Mouse (Mus musculus): ENCODE measurements around the gene Atp1a2. TPM values are rescaled to one million over a fixed set of nuclear protein-coding genes. Genes with fewer than 3 reads are reported as not detected.
A peak's percentile ranks its signal among the peaks of the same experiment; 100 is the strongest.
"Not testable (repeated sequence)": the region's sequence is repeated elsewhere in the genome, so short reads cannot be mapped to it uniquely, and the experiment has no call there.

Atp1a2 gene
- polyA plus RNA-seq, 1 experiment from 2014 or later: 0.16 TPM

DNA sequence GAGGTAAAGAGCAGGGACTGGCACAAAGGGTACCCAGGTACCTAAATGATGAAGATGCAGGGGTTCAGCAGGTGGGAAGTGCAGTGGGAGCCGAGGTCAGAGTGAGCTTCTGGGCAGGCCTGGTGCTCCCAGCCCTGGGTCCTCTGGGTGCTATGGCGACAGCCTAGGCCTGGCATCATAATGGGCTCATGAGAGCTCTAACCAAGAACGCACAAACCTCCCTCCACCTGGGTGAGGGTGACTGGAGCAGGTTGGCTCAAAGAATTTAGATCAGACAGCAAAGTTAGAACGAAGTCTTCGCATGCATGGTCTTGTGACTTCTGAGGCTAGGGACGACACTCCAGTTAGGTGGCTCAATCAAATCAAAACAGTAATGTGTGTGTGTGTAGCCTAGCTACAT is 39.5 kb downstream of the Atp1a2 start, which contains the start of gene Atp1a4:
Gene Atp1a4 (minus strand): TSS at position 101 of the 400 bp plus-strand sequence.
- no peak for ATAC-seq (replicated peaks; ENCODE audit: low FRiP score)
- Histone ChIP-seq H3K36me3 (ENCODE audit: control insufficient read depth, insufficient read depth, low read length) (no peaks in the 10 kb centered on the region), H3K4me2 (no peak within 1 kb of the TSS), H3K27me3 (replicated peaks; ENCODE audit: control insufficient read depth, insufficient read depth, low read length) (no peaks in the 10 kb centered on the region), H3K4me1 (replicated peaks; ENCODE audit: control insufficient read depth, insufficient read depth, low read length) (no peaks in the 10 kb centered on the region), H3K9ac (ENCODE audit: low read depth, low read length) (no peak within 1 kb of the TSS), H3K9me3 (ENCODE audit: control insufficient read depth, low read length) (no peaks in the 10 kb centered on the region), H3K4me3 (ENCODE audit: low read depth, low read length) (no peak within 1 kb of the TSS), H3K27ac (ENCODE audit: low read depth, low read length) (no peak within 1 kb of the TSS)
- WGBS: 80% methylated on average over 6 of the region's 6 CpGs
- no peak for DNase-seq (ENCODE audit: low spot score)

- no peaks in the 10 kb centered on the region for H3K36me3 ChIP-seq (ENCODE audit: control insufficient read depth, insufficient read depth, low read length)
- ATAC-seq (replicated peaks; ENCODE audit: low FRiP score) (no peak), DNase-seq (ENCODE audit: low spot score) (no peak)
- no peaks in the 10 kb centered on the region for H3K4me1 ChIP-seq (replicated peaks; ENCODE audit: control insufficient read depth, insufficient read depth, low read length)
- H3K27me3 ChIP-seq (replicated peaks; ENCODE audit: control insufficient read depth, insufficient read depth, low read length): peaks cover 18% of the 10 kb centered on the region
- no peak overlapping the region for H3K4me3 ChIP-seq (ENCODE audit: low read depth, low read length)
- no peak overlapping the region for H3K9ac ChIP-seq (ENCODE audit: low read depth, low read length)
- H3K27ac ChIP-seq (ENCODE audit: low read depth, low read length): no peak overlapping the region
- H3K9me3 ChIP-seq (ENCODE audit: control insufficient read depth, low read length): no peaks in the 10 kb centered on the region
- no peak overlapping the region for H3K4me2 ChIP-seq
- WGBS: 41% methylated on average over 2 of the region's 2 CpGs
These were observed 50.2 kb downstream of the Atp1a2 start for GRCm38 (mm10) chr1:172247679-172248078.

DNA sequence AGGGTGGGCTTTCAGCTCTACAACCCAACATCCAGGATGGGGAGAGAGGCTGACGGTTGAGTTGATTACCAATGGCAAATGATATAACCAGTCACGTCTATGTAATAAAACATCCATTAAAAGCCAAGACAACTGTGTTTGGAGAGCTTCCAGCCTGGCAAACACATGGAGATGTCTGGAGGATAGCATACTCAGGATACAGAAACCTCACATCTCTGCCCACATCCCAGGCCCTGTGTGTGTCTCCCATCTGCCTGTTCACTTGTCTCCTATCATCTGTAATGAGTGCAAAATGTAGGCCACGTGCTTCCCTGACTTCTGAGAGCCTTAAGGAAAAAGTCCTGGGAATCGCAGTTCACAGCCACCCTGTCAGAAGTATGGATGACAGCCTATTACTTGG is 50.6 kb downstream of the Atp1a2 start:
- peaks cover 18% of the 10 kb centered on the region for H3K27me3 ChIP-seq (replicated peaks; ENCODE audit: control insufficient read depth, insufficient read depth, low read length)
- WGBS: 66% methylated on average over 4 of the region's 4 CpGs
- no peak overlapping the region for H3K9ac ChIP-seq (ENCODE audit: low read depth, low read length)
- H3K4me2 ChIP-seq: no peak overlapping the region
- H3K9me3 ChIP-seq (ENCODE audit: control insufficient read depth, low read length): no peaks in the 10 kb centered on the region
- H3K4me3 ChIP-seq (ENCODE audit: low read depth, low read length): no peak overlapping the region
- ATAC-seq (replicated peaks; ENCODE audit: low FRiP score) (no peak), DNase-seq (ENCODE audit: low spot score) (no peak)
- H3K4me1 ChIP-seq (replicated peaks; ENCODE audit: control insufficient read depth, insufficient read depth, low read length): no peaks in the 10 kb centered on the region
- no peak overlapping the region for H3K27ac ChIP-seq (ENCODE audit: low read depth, low read length)
- no peaks in the 10 kb centered on the region for H3K36me3 ChIP-seq (ENCODE audit: control insufficient read depth, insufficient read depth, low read length)

DNA sequence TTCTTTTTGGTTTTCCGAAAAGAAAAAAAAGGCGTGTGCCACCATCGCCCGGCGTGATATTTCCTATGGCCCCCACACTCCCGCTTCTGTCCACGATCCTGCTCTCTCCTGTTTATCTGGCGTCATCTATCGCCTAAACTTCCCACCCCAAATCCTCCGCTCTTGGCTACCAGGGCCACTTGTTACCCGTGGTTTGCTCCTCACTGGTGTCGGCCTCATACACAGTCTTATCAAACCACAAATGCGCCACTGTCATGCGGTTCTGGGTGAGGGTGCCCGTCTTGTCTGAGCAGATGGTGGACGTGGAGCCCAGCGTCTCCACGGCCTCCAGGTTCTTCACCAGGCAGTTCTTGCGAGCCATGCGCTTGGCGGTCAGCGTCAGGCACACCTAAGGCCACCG is 53.2 kb downstream of the Atp1a2 start:
- ATAC-seq (replicated peaks; ENCODE audit: low FRiP score); H3K9me3 ChIP-seq (ENCODE audit: control insufficient read depth, low read length); DNase-seq (ENCODE audit: low spot score); H3K4me3 ChIP-seq (ENCODE audit: low read depth, low read length); H3K4me1 ChIP-seq (replicated peaks; ENCODE audit: control insufficient read depth, insufficient read depth, low read length); H3K27ac ChIP-seq (ENCODE audit: low read depth, low read length); H3K9ac ChIP-seq (ENCODE audit: low read depth, low read length); H3K36me3 ChIP-seq (ENCODE audit: control insufficient read depth, insufficient read depth, low read length): not testable (repeated sequence)
- Histone ChIP-seq H3K4me2 (peak overlapping the region; percentile 21), H3K27me3 (replicated peaks; ENCODE audit: control insufficient read depth, insufficient read depth, low read length) (peaks cover 18% of the 10 kb centered on the region)
- 27% methylated on average over 23 of the region's 23 CpGs for WGBS

DNA sequence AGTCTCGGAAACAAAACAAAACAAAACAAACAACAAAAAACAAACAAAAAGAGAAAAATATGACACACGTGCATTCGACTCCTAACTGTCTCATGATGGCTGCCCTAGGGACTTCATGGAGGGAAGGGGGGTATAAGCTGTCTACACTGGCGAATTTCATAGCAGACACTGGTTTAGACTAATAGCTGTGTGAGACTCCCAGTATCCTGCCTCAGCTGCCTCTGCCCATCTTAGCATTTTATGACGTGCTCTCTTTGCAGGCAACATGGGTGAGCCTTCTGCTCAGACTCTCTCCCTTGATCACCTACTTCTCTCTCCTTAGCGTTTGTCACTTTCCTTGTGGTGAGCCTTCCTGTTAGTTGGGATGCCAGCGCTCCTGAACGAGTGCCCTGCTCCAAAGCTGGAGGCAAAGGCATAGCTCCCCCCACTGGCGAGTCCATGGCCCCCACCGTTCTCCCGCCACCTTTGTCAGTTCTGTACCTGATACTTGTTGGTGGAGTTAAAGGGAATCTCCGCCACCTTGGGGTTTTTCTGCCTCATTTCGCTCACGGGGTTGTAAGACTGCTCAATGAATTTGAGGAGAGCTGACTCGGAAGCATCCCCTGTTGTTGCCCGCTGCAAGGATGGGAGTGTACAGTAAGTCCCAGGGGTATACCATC is 54.2 kb downstream of the Atp1a2 start:
- no peaks in the 10 kb centered on the region for H3K4me1 ChIP-seq (replicated peaks; ENCODE audit: control insufficient read depth, insufficient read depth, low read length)
- ATAC-seq (replicated peaks; ENCODE audit: low FRiP score) (no peak), DNase-seq (ENCODE audit: low spot score) (no peak)
- H3K36me3 ChIP-seq (ENCODE audit: control insufficient read depth, insufficient read depth, low read length): no peaks in the 10 kb centered on the region
- H3K4me3 ChIP-seq (ENCODE audit: low read depth, low read length): no peak overlapping the region
- no peak overlapping the region for H3K9ac ChIP-seq (ENCODE audit: low read depth, low read length)
- no peak overlapping the region for H3K27ac ChIP-seq (ENCODE audit: low read depth, low read length)
- WGBS: 22% methylated on average over 16 of the region's 16 CpGs
- H3K9me3 ChIP-seq (ENCODE audit: control insufficient read depth, low read length): no peaks in the 10 kb centered on the region
- H3K27me3 ChIP-seq (replicated peaks; ENCODE audit: control insufficient read depth, insufficient read depth, low read length): peaks cover 18% of the 10 kb centered on the region
- peak overlapping the region; percentile 21; the same call in 1 of the 2 replicates for H3K4me2 ChIP-seq

DNA sequence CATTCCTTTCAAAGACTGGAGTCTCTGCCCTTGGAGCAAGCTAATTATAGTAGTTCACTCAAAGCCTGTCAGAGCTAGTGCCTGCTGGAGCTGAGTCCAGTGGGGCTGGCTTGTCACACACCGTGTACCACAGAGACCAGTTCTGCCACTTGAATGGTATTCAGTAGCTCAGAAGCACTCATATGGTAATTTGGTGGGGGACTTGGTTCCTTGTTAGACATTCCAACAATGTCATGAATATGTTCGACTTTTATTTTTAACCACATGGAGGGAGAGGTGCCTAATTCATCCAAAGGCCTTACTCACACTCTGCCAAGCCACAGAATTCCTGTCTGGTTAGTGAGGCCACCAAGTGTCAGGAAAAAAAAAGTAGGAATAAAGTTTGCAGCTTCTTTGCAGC is 55.5 kb downstream of the Atp1a2 start:
- H3K9ac ChIP-seq (ENCODE audit: low read depth, low read length): no peak overlapping the region
- WGBS: 61% methylated on average over 2 of the region's 2 CpGs
- peaks cover 18% of the 10 kb centered on the region for H3K27me3 ChIP-seq (replicated peaks; ENCODE audit: control insufficient read depth, insufficient read depth, low read length)
- no peaks in the 10 kb centered on the region for H3K9me3 ChIP-seq (ENCODE audit: control insufficient read depth, low read length)
- no peaks in the 10 kb centered on the region for H3K4me1 ChIP-seq (replicated peaks; ENCODE audit: control insufficient read depth, insufficient read depth, low read length)
- H3K4me3 ChIP-seq (ENCODE audit: low read depth, low read length): no peak overlapping the region
- H3K4me2 ChIP-seq: no peak overlapping the region
- no peaks in the 10 kb centered on the region for H3K36me3 ChIP-seq (ENCODE audit: control insufficient read depth, insufficient read depth, low read length)
- ATAC-seq (replicated peaks; ENCODE audit: low FRiP score) (no peak), DNase-seq (ENCODE audit: low spot score) (no peak)
- no peak overlapping the region for H3K27ac ChIP-seq (ENCODE audit: low read depth, low read length)

GRCm38 (mm10) chr1:172240945-172241708 is 56.7 kb downstream of the Atp1a2 start:
- no peak for ATAC-seq (replicated peaks; ENCODE audit: low FRiP score)
- H3K4me1 ChIP-seq (replicated peaks; ENCODE audit: control insufficient read depth, insufficient read depth, low read length): no peaks in the 10 kb centered on the region
- no peaks in the 10 kb centered on the region for H3K36me3 ChIP-seq (ENCODE audit: control insufficient read depth, insufficient read depth, low read length)
- H3K4me2 ChIP-seq: no peak overlapping the region
- H3K9ac ChIP-seq (ENCODE audit: low read depth, low read length): no peak overlapping the region
- no peak for DNase-seq (ENCODE audit: low spot score)
- no peak overlapping the region for H3K27ac ChIP-seq (ENCODE audit: low read depth, low read length)
- WGBS: 50% methylated on average over 6 of the region's 6 CpGs
- no peaks in the 10 kb centered on the region for H3K9me3 ChIP-seq (ENCODE audit: control insufficient read depth, low read length)
- peaks cover 18% of the 10 kb centered on the region for H3K27me3 ChIP-seq (replicated peaks; ENCODE audit: control insufficient read depth, insufficient read depth, low read length)
- no peak overlapping the region for H3K4me3 ChIP-seq (ENCODE audit: low read depth, low read length)

DNA sequence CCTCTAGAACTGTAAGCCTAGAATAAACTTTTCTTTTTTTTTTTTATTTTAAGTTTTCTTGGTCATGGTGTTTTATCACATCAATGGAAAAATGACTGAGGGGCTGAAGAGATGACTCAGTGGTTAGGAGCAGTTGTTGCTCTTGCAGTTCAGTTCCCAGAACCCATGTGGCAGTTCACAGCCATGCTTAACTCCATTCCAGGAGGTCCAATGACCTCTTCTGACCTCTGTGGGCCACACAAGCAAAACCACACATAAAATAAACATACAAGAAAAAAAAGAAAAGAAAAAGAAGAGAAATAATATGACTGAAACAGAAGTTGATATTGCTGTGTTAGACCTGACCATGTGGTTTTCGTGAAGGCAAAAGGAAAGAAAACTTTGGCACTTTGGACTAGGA is 68.6 kb downstream of the Atp1a2 start:
- Histone ChIP-seq H3K9me3 (ENCODE audit: control insufficient read depth, low read length) (no peaks in the 10 kb centered on the region), H3K4me1 (replicated peaks; ENCODE audit: control insufficient read depth, insufficient read depth, low read length) (no peaks in the 10 kb centered on the region), H3K4me2 (no peak overlapping the region), H3K27ac (ENCODE audit: low read depth, low read length) (no peak overlapping the region), H3K27me3 (replicated peaks; ENCODE audit: control insufficient read depth, insufficient read depth, low read length) (no peaks in the 10 kb centered on the region), H3K36me3 (ENCODE audit: control insufficient read depth, insufficient read depth, low read length) (no peaks in the 10 kb centered on the region), H3K4me3 (ENCODE audit: low read depth, low read length) (no peak overlapping the region), H3K9ac (ENCODE audit: low read depth, low read length) (no peak overlapping the region)
- ATAC-seq (replicated peaks; ENCODE audit: low FRiP score) (no peak), DNase-seq (ENCODE audit: low spot score) (no peak)
- WGBS: 76% methylated on average over 1 of the region's 1 CpGs

GRCm38 (mm10) chr1:172228209-172228608 is 69.7 kb downstream of the Atp1a2 start:
- Histone ChIP-seq H3K4me1 (replicated peaks; ENCODE audit: control insufficient read depth, insufficient read depth, low read length) (no peaks in the 10 kb centered on the region), H3K27me3 (replicated peaks; ENCODE audit: control insufficient read depth, insufficient read depth, low read length) (no peaks in the 10 kb centered on the region), H3K27ac (ENCODE audit: low read depth, low read length) (no peak overlapping the region), H3K9me3 (ENCODE audit: control insufficient read depth, low read length) (no peaks in the 10 kb centered on the region), H3K4me2 (no peak overlapping the region), H3K4me3 (ENCODE audit: low read depth, low read length) (no peak overlapping the region), H3K9ac (ENCODE audit: low read depth, low read length) (no peak overlapping the region), H3K36me3 (ENCODE audit: control insufficient read depth, insufficient read depth, low read length) (no peaks in the 10 kb centered on the region)
- 72% methylated on average over 2 of the region's 2 CpGs for WGBS
- ATAC-seq (replicated peaks; ENCODE audit: low FRiP score) (no peak), DNase-seq (ENCODE audit: low spot score) (no peak)
